18 mouse cellular contexts compared by ENCODE assay signal in genomic region chr4:107003199-107003598, GRCm38 (mm10).
DNase-seq lines count a peak whose midpoint lies in the region; ATAC-seq and TF ChIP-seq lines count a peak whose summit lies in the region.
"Had no signal": no experiment of that assay in that cellular context is flagged by ENCODE, and none has a peak within 500 bp of the region (broad histone marks: within the 10 kb centered on the region; RNA-seq: fewer than 3 reads in every experiment).

No protein-coding gene starts in this region.

- H3K27me3 ChIP-seq in kidney, adult 2 months (replicated peaks; ENCODE audit: control insufficient read depth, insufficient read depth, low read length), result no peaks in the 10 kb centered on the region
- H3K27me3 ChIP-seq in kidney, embryonic 14.5 days (ENCODE audit: control insufficient read depth, insufficient read depth, low read length), result no peaks in the 10 kb centered on the region
- H3K27me3 ChIP-seq in midbrain, embryonic 13.5 days, result no peaks in the 10 kb centered on the region
- H3K27me3 ChIP-seq in midbrain, embryonic 10.5 days (ENCODE audit: low read depth, poor library complexity, severe bottlenecking), result no peaks in the 10 kb centered on the region
- H3K27me3 ChIP-seq in intestine, embryonic 16.5 days (replicated peaks; ENCODE audit: control insufficient read depth, insufficient read depth, low read length), result no peaks in the 10 kb centered on the region
- H3K27me3 ChIP-seq: embryonic facial prominence, embryonic 13.5 days had no signal

- H3K4me1 ChIP-seq in kidney, adult 2 months (ENCODE audit: control insufficient read depth, insufficient read depth, low read length), result peaks cover 60% of the 10 kb centered on the region
- H3K4me1 ChIP-seq in kidney, embryonic 14.5 days (ENCODE audit: control insufficient read depth, insufficient read depth, low read length), result peaks cover 14% of the 10 kb centered on the region
- H3K4me1 ChIP-seq in midbrain, embryonic 13.5 days (replicated peaks), result peaks cover 78% of the 10 kb centered on the region
- peaks cover 54% of the 10 kb centered on the region for H3K4me1 ChIP-seq in midbrain, embryonic 10.5 days
- peaks cover 56% of the 10 kb centered on the region for H3K4me1 ChIP-seq in intestine, embryonic 16.5 days (ENCODE audit: control insufficient read depth, insufficient read depth, low read length)

- TF ChIP-seq CTCF in kidney, adult 2 months (conservative IDR thresholded peaks at IDR 0.05; ENCODE audit: insufficient read depth, insufficient read length, low read depth, low read length), result no peak

- H3K4me2 ChIP-seq in kidney, embryonic 14.5 days (replicated peaks; ENCODE audit: low read depth, low read length), result no peak overlapping the region
- H3K4me2 ChIP-seq in midbrain, embryonic 13.5 days (replicated peaks), result no peak overlapping the region
- no peak overlapping the region for H3K4me2 ChIP-seq in intestine, embryonic 16.5 days (ENCODE audit: low read depth, low read length)
- H3K4me2 ChIP-seq: embryonic facial prominence, embryonic 13.5 days; heart, embryonic 11.5 days had no signal

- DNase-seq in kidney, adult 2 months, result no peak
- DNase-seq in midbrain, embryonic 10.5 days (ENCODE audit: low spot score), result no peak
- peak; percentile 60 for DNase-seq in cerebellum, adult 8-10 months
- no peak for DNase-seq in frontal cortex, adult 2 months (ENCODE audit: extremely low spot score in 1 of 2, low spot score in 1 of 2)
- no peak for DNase-seq in spleen, postnatal 36 days (ENCODE audit: low spot score in 2 of 2)
- DNase-seq: adrenal gland, postnatal 25 days; embryo, embryonic 11 days; gastrocnemius, postnatal 14 days; heart, adult 11 months; layer of hippocampus, adult 9-11 months had no signal

- H3K9ac ChIP-seq in kidney, embryonic 14.5 days (ENCODE audit: low read depth, low read length), result no peak overlapping the region
- H3K9ac ChIP-seq in midbrain, embryonic 13.5 days (replicated peaks), result no peak overlapping the region
- peak overlapping the region; percentile 14; the same call in 1 of the 2 replicates for H3K9ac ChIP-seq in intestine, embryonic 16.5 days (ENCODE audit: low read depth, low read length)

- peak overlapping the region; percentile 33 for H3K27ac ChIP-seq in kidney, adult 2 months (ENCODE audit: insufficient read depth, low read depth, low read length)
- H3K27ac ChIP-seq in kidney, embryonic 14.5 days (ENCODE audit: low read depth, low read length), result no peak overlapping the region
- H3K27ac ChIP-seq in midbrain, embryonic 13.5 days, result peak overlapping the region; percentile 10; the same call in 1 of the 2 replicates
- H3K27ac ChIP-seq in midbrain, embryonic 10.5 days (replicated peaks), result no peak overlapping the region
- peak overlapping the region; percentile 68; the same call in 1 of the 2 replicates for H3K27ac ChIP-seq in intestine, embryonic 16.5 days (ENCODE audit: low read length)
- H3K27ac ChIP-seq: left cerebral cortex, adult 2 months; macrophage had no signal

- WGBS in kidney, adult 2 months, result 96% methylated on average over 2 of the region's 2 CpGs
- WGBS in kidney, embryonic 14.5 days, result 52% methylated on average over 2 of the region's 2 CpGs
- 54% methylated on average over 2 of the region's 2 CpGs for WGBS in midbrain, embryonic 13.5 days
- 75% methylated on average over 2 of the region's 2 CpGs for WGBS in midbrain, embryonic 10.5 days
- WGBS in intestine, embryonic 16.5 days, result 51% methylated on average over 2 of the region's 2 CpGs

- no peak for ATAC-seq in kidney, embryonic 14.5 days (ENCODE audit: low FRiP score, low TSS enrichment)
- no peak for ATAC-seq in midbrain, embryonic 13.5 days
- no peak for ATAC-seq in intestine, embryonic 16.5 days
- ATAC-seq: lung, postnatal 0 days had no signal

- no peak overlapping the region for H3K4me3 ChIP-seq in kidney, adult 2 months (ENCODE audit: insufficient read depth, low read depth, low read length)
- no peak overlapping the region for H3K4me3 ChIP-seq in kidney, embryonic 14.5 days (ENCODE audit: low read length)
- no peak overlapping the region for H3K4me3 ChIP-seq in midbrain, embryonic 13.5 days (replicated peaks)
- no peak overlapping the region for H3K4me3 ChIP-seq in midbrain, embryonic 10.5 days
- H3K4me3 ChIP-seq in intestine, embryonic 16.5 days (ENCODE audit: low read length), result no peak overlapping the region
- H3K4me3 ChIP-seq: embryonic facial prominence, embryonic 13.5 days; left cerebral cortex, adult 2 months had no signal

- H3K36me3 ChIP-seq in kidney, adult 2 months (ENCODE audit: control insufficient read depth, insufficient read depth, low read length), result no peaks in the 10 kb centered on the region
- H3K36me3 ChIP-seq in kidney, embryonic 14.5 days (ENCODE audit: control insufficient read depth, insufficient read depth, low read length), result no peaks in the 10 kb centered on the region
- no peaks in the 10 kb centered on the region for H3K36me3 ChIP-seq in midbrain, embryonic 13.5 days
- H3K36me3 ChIP-seq in midbrain, embryonic 10.5 days, result peaks cover 27% of the 10 kb centered on the region
- no peaks in the 10 kb centered on the region for H3K36me3 ChIP-seq in intestine, embryonic 16.5 days (ENCODE audit: control insufficient read depth, insufficient read depth, low read length)

- no peak for TF ChIP-seq POLR2A in kidney, adult 2 months (IDR thresholded peaks at IDR 0.05; ENCODE audit: low read depth, low read length)

- H3K9me3 ChIP-seq in kidney, embryonic 14.5 days (ENCODE audit: control insufficient read depth, low read length), result no peaks in the 10 kb centered on the region
- no peaks in the 10 kb centered on the region for H3K9me3 ChIP-seq in midbrain, embryonic 13.5 days
- no peaks in the 10 kb centered on the region for H3K9me3 ChIP-seq in midbrain, embryonic 10.5 days (replicated peaks)
- H3K9me3 ChIP-seq in intestine, embryonic 16.5 days (ENCODE audit: control insufficient read depth, low read length), result no peaks in the 10 kb centered on the region
- H3K9me3 ChIP-seq: embryonic facial prominence, embryonic 13.5 days had no signal

Comparison
In these comparisons a context has a peak if more than half of its experiments do, and no peak if none do; other contexts are left out.
1. H3K27ac ChIP-seq: peak in kidney, adult 2 months (single experiment), midbrain, embryonic 13.5 days (single experiment) and intestine, embryonic 16.5 days (single experiment); none in kidney, embryonic 14.5 days (single experiment) and midbrain, embryonic 10.5 days (single experiment).